Mouse (Mus musculus) neural tube, embryonic 11.5 days (tissue): ENCODE data around the gene Zfp790. TPM values are rescaled to one million over a fixed set of nuclear protein-coding genes. Genes with fewer than 3 reads are reported as not detected.

ENCODE experiments used
- ATAC-seq: fragments of 200-750 bp; cut with Nextera tagmentation; 2 replicates; pipeline ENCODE4 v1.8.0; 2017; ENCODE audit warnings: moderate number of reproducible peaks, mild to moderate bottlenecking, moderate TSS enrichment, moderate library complexity; ENCODE audit not compliant: insufficient read depth, low FRiP score, low TSS enrichment
- DNase-seq: peaks from one replicate; pipeline ENCODE4 v3.0.0-alpha.2; 2015; ENCODE audit warnings: low spot score
- H3K27ac ChIP-seq: fragments of 300-500 bp; sonication (generic); 2 replicates; pipeline ENCODE4 v1.5.1; 2014; ENCODE audit warnings: low read depth, mild to moderate bottlenecking, low read length
- H3K27me3 ChIP-seq: fragments of 300-500 bp; sonication (generic); 2 replicates; pipeline ENCODE4 v1.6.1; 2014; ENCODE audit warnings: mild to moderate bottlenecking, low read length, mixed read lengths; ENCODE audit not compliant: control insufficient read depth, insufficient read depth
- H3K36me3 ChIP-seq: fragments of 300-500 bp; sonication (generic); 2 replicates; pipeline ENCODE4 v1.6.1; 2014; ENCODE audit warnings: mild to moderate bottlenecking, low read length, moderate library complexity, mixed read lengths; ENCODE audit not compliant: control insufficient read depth, insufficient read depth
- H3K4me1 ChIP-seq: fragments of 300-500 bp; sonication (generic); 2 replicates; pipeline ENCODE4 v1.6.1; 2014; ENCODE audit warnings: low read length, mixed read lengths; ENCODE audit not compliant: control insufficient read depth, insufficient read depth
- H3K4me2 ChIP-seq: fragments of 300-500 bp; sonication (generic); 2 replicates; pipeline ENCODE4 v1.6.1; 2014; ENCODE audit warnings: low read depth, mild to moderate bottlenecking, moderate library complexity
- H3K4me3 ChIP-seq: fragments of 300-500 bp; sonication (generic); 2 replicates; pipeline ENCODE4 v1.5.1; 2014; ENCODE audit warnings: low read depth, low read length
- H3K9ac ChIP-seq: fragments of 300-500 bp; sonication (generic); 2 replicates; pipeline ENCODE4 v1.6.1; 2014; ENCODE audit warnings: mild to moderate bottlenecking, low read length
- H3K9me3 ChIP-seq: fragments of 300-500 bp; sonication (generic); 2 replicates; pipeline ENCODE4 v1.6.1; 2016; ENCODE audit warnings: low read length; ENCODE audit not compliant: control insufficient read depth
- WGBS: fragments of 180-500 bp; shearing (Covaris S2); extraction: QIAGEN DNeasy Blood & Tissue Kit; methylation state at CpG from one replicate; pipeline ENCODE4 v1.1.7; 2014; 5-methylcytosine and 5-hydroxymethylcytosine counted together
- polyA plus RNA-seq: library from polyadenylated mRNA; unstranded; fragments of >200 nt; fragmentation: Nextera tagmentation; extraction: Ambion mirVana; gene quantifications from 2 replicates; pipeline ENCODE4 v1.2.1, GENCODE M21; 2014

Zfp790 gene
- polyA plus RNA-seq, 1 experiment from 2014 or later = 26.0 TPM

- Histone ChIP-seq H3K9me3 (no peaks in the 10 kb centered on the region), H3K27ac (no peak overlapping the region), H3K4me2 (peak overlapping the region; percentile 74), H3K27me3 (no peaks in the 10 kb centered on the region), H3K36me3 (peaks cover 7% of the 10 kb centered on the region; the same call in 1 of the 2 replicates), H3K4me3 (peak overlapping the region; percentile 45), H3K4me1 (peaks cover 16% of the 10 kb centered on the region), H3K9ac (peak overlapping the region; percentile 48)
- WGBS = 4% methylated on average over 12 of the region's 12 CpGs
- ATAC-seq (peak; percentile 56), DNase-seq (peak; percentile 76)
Measured at GRCm38 (mm10) chr7:29818619-29819254, 2.8 kb downstream of the Zfp790 start.

DNA sequence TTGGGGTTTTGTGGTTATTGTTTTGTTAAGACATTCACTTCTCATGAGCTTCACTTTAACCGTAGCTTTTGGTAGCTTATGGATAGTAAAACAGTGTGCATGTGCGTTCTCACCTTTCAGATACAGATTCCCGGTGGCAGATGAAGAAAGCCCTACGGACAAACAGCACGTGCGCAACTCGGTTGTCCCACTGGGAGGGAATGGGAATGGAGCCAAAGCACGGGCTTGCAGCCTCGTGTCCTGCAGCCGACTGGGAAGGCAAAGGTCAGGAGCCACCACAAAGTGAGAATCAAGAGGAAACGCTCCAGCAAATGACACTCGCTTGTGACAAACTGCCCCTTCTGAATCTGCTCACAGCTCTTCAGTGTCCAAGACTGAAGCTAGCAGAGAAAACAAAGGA is 12.1 kb downstream of the Zfp790 start:
- Histone ChIP-seq H3K4me2 (no peak overlapping the region), H3K4me1 (no peaks in the 10 kb centered on the region), H3K9me3 (no peaks in the 10 kb centered on the region), H3K9ac (no peak overlapping the region), H3K27me3 (no peaks in the 10 kb centered on the region), H3K4me3 (no peak overlapping the region), H3K36me3 (peaks cover 34% of the 10 kb centered on the region), H3K27ac (no peak overlapping the region)
- WGBS = 97% methylated on average over 12 of the region's 12 CpGs
- no peak for DNase-seq
- no peak for ATAC-seq

GRCm38 (mm10) chr7:29829804-29830203 is 13.9 kb downstream of the Zfp790 start:
- Histone ChIP-seq H3K4me1 (no peaks in the 10 kb centered on the region), H3K4me2 (no peak overlapping the region), H3K27me3 (no peaks in the 10 kb centered on the region), H3K9me3 (no peaks in the 10 kb centered on the region), H3K36me3 (peaks cover 28% of the 10 kb centered on the region), H3K27ac (no peak overlapping the region), H3K9ac (no peak overlapping the region), H3K4me3 (no peak overlapping the region)
- ATAC-seq = no peak
- WGBS = 81% methylated on average over 12 of the region's 12 CpGs
- no peak for DNase-seq

- no peak overlapping the region for H3K9ac ChIP-seq
- DNase-seq = no peak
- 87% methylated on average over 1 of the region's 1 CpGs for WGBS
- no peak overlapping the region for H3K27ac ChIP-seq
- no peaks in the 10 kb centered on the region for H3K27me3 ChIP-seq
- no peak overlapping the region for H3K4me3 ChIP-seq
- no peaks in the 10 kb centered on the region for H3K9me3 ChIP-seq
- no peaks in the 10 kb centered on the region for H3K36me3 ChIP-seq
- no peak overlapping the region for H3K4me2 ChIP-seq
- no peaks in the 10 kb centered on the region for H3K4me1 ChIP-seq
- ATAC-seq = no peak
Measured at GRCm38 (mm10) chr7:29836816-29837215, 20.9 kb downstream of the Zfp790 start.

GRCm38 (mm10) chr7:29839256-29839655 is 23.3 kb downstream of the Zfp790 start:
- no peak for ATAC-seq
- H3K27ac ChIP-seq = no peak overlapping the region
- H3K4me2 ChIP-seq = no peak overlapping the region
- WGBS = 83% methylated on average over 3 of the region's 3 CpGs
- no peaks in the 10 kb centered on the region; the same call in 1 of the 2 replicates for H3K36me3 ChIP-seq
- H3K4me3 ChIP-seq = no peak overlapping the region
- H3K4me1 ChIP-seq = no peaks in the 10 kb centered on the region
- no peaks in the 10 kb centered on the region for H3K9me3 ChIP-seq
- DNase-seq = no peak
- H3K9ac ChIP-seq = no peak overlapping the region
- H3K27me3 ChIP-seq = no peaks in the 10 kb centered on the region

DNA sequence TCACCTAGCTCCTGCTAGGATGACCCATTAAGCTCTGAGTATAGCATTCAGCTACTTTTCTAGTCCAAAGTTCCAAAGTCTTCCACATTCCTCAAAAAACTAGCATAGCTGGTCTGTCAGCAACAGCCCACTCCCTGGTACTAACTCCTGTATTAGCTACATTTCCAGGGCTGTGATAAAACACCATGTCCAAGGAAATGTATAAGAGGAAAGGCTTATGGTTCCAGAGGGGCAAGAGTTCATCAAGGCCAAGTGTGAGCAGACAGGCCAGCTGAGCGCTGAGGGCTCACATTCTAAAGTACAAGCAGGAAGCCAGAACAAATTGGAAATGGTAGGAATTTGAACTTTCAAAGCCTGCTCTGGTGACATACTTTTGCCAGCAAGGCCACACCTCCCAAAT is 26.2 kb downstream of the Zfp790 start:
- H3K27ac ChIP-seq = no peak overlapping the region
- H3K4me1 ChIP-seq = no peaks in the 10 kb centered on the region
- H3K36me3 ChIP-seq = no peaks in the 10 kb centered on the region; the same call in 1 of the 2 replicates
- H3K9ac ChIP-seq = no peak overlapping the region
- WGBS = 93% methylated on average over 1 of the region's 1 CpGs
- no peak overlapping the region for H3K4me2 ChIP-seq
- no peaks in the 10 kb centered on the region for H3K27me3 ChIP-seq
- DNase-seq = no peak
- no peak overlapping the region for H3K4me3 ChIP-seq
- H3K9me3 ChIP-seq = no peaks in the 10 kb centered on the region
- ATAC-seq = no peak

- Histone ChIP-seq H3K4me3 (no peak overlapping the region), H3K27ac (no peak overlapping the region), H3K36me3 (no peaks in the 10 kb centered on the region; the same call in 1 of the 2 replicates), H3K9me3 (no peaks in the 10 kb centered on the region), H3K4me1 (no peaks in the 10 kb centered on the region), H3K4me2 (no peak overlapping the region), H3K9ac (no peak overlapping the region), H3K27me3 (no peaks in the 10 kb centered on the region)
- 95% methylated on average over 5 of the region's 5 CpGs for whole genome bisulfite sequencing
- ATAC-seq = no peak
- no peak for DNase-seq
Measured at GRCm38 (mm10) chr7:29844616-29845015, 28.7 kb downstream of the Zfp790 start.

GRCm38 (mm10) chr7:29852831-29853218 is 36.9 kb downstream of the Zfp790 start:
- 0 out of 2 replicates have a peak, but pooled peaks have one; percentile 20 for ATAC-seq
- no peak for DNase-seq
- Histone ChIP-seq H3K27me3 (no peaks in the 10 kb centered on the region), H3K4me1 (0 out of 2 replicates have a peak, but pooled peaks cover 5% of the 10 kb centered on the region), H3K27ac (no peak overlapping the region), H3K4me3 (peak overlapping the region; percentile 48), H3K4me2 (peak overlapping the region; percentile 75), H3K9ac (peak overlapping the region; percentile 61), H3K9me3 (no peaks in the 10 kb centered on the region), H3K36me3 (no peaks in the 10 kb centered on the region)
- 60% methylated on average over 9 of the region's 9 CpGs for WGBS

DNA sequence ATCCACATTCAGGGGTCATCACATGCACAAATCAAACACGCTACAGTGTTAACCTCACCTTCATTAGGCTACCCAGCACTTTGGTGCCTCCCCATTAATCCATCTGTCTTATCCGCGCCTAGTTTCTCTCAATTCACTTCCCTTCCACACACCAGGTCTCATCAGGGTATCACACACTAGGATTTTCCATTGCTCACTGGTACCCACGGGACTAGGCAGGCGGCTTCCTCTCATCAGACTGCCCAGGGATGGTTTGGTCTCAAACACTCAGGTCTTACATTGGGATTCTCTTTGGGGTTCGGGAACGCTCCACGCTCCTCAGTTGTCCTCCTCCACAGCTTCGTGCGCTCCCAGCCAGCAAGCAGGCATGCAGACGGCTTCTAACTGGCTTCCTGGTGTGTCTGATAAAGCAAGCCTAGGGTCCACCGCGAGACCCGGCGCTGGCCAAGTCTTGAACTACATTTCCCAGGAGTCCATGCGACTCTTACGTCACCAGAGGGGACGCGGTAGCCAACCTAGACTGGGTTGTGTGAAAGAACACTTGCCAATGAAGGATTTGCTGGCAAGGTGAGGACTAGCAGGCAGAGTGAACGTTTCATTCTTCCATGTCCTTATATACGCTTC is 37.4 kb downstream of the Zfp790 start, which contains the start of gene Zfp940:
TSS of gene Zfp940 (minus strand) at position 451 of the 624 bp plus-strand sequence.
- Histone ChIP-seq H3K4me2 (peak within 1 kb of the TSS; percentile 75), H3K4me3 (peak within 1 kb of the TSS; percentile 48), H3K9me3 (no peaks in the 10 kb centered on the region), H3K4me1 (0 out of 2 replicates have a peak, but pooled peaks cover 5% of the 10 kb centered on the region), H3K27me3 (no peaks in the 10 kb centered on the region), H3K36me3 (no peaks in the 10 kb centered on the region), H3K27ac (no peak within 1 kb of the TSS), H3K9ac (peak within 1 kb of the TSS; percentile 61)
- DNase-seq = peak; percentile 87
- ATAC-seq = peak; percentile 90
- 1% methylated on average over 21 of the region's 21 CpGs for WGBS
